Comparison of ENCODE assay signal across 8 mouse cellular contexts in the genomic region with DNA sequence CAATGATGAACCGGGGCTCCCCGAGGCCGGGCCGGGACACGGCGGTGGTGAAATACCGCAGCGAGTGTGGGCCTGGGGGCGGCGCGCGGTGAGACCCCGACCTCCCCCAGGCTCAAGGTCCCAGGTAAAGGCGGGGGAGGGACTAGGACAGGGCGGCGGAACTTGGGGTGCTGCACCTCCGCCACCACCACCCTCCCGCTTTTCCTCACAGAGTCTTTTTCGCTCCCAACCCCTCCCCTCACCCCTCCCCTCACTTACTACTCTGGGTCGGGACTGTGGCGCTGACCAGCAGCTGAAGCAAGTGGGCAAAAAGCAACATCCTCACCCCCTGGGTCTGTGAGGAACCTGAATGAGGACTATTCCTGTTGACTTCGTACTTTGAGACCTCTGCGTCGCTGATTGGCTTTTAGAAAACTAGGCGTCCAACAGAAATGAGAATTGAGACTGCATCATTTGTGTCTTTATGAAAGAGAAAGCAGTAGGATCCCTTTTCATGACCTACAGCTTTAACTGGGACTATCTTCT. TPM values are rescaled to one million over a fixed set of nuclear protein-coding genes. Genes with fewer than 3 reads are reported as not detected.
DNase-seq lines count a peak whose midpoint lies in the region; ATAC-seq and TF ChIP-seq lines count a peak whose summit lies in the region.
"Not testable (repeated sequence)": the region's sequence is repeated elsewhere in the genome, so short reads cannot be mapped to it uniquely, and the experiment has no call there.

A gene (minus strand): TSS at position 505 of the 525 bp plus-strand sequence.

- not testable (repeated sequence) for H3K27me3 ChIP-seq in cerebellum, adult 2 months (ENCODE audit: control insufficient read depth, insufficient read depth, low read length); hindbrain, embryonic 11.5 days (ENCODE audit: control insufficient read depth, insufficient read depth, low read length); lung, embryonic 15.5 days
- peaks cover 14% of the 10 kb centered on the region; the same call in 1 of the 2 replicates for H3K27me3 ChIP-seq in neural tube, embryonic 13.5 days

- not testable (repeated sequence) for TF ChIP-seq CTCF in cerebellum, adult 2 months (IDR thresholded peaks at IDR 0.05; ENCODE audit: borderline replicate concordance, insufficient read depth, low read depth, low read length)

- peak within 1 kb of the TSS; percentile 52 for H3K4me3 ChIP-seq in cerebellum, adult 2 months (replicated peaks; ENCODE audit: insufficient read depth, low read depth, low read length)
- peak within 1 kb of the TSS; percentile 36 for H3K4me3 ChIP-seq in hindbrain, embryonic 11.5 days (ENCODE audit: low read depth, low read length)
- H3K4me3 ChIP-seq in lung, embryonic 15.5 days: peak within 1 kb of the TSS; percentile 54
- peak within 1 kb of the TSS; percentile 45 for H3K4me3 ChIP-seq in neural tube, embryonic 13.5 days

- ATAC-seq in hindbrain, embryonic 11.5 days (ENCODE audit: low FRiP score): peak; percentile 45; the same call in 1 of the 2 replicates
- peak; percentile 29; the same call in 1 of the 2 replicates for ATAC-seq in lung, embryonic 15.5 days (ENCODE audit: borderline replicate concordance, extremely low read depth, low FRiP score, low TSS enrichment)
- ATAC-seq in neural tube, embryonic 13.5 days (ENCODE audit: low read depth): peak; percentile 28; the same call in 1 of the 2 replicates

- peak; percentile 49 for DNase-seq in ES-CJ7 (ENCODE audit: low read depth, low spot score)
- not testable (repeated sequence) for DNase-seq in cerebellum, adult 2 months
- peak in 1 of 2 experiments; percentile 60 for DNase-seq in frontal cortex, adult 2 months (ENCODE audit: extremely low spot score in 1 of 2, low spot score in 1 of 2)
- peak; percentile 49 for DNase-seq in hindbrain, embryonic 11.5 days (ENCODE audit: low spot score)
- peak; percentile 51 for DNase-seq in layer of hippocampus, adult 11-12 months (ENCODE audit: low spot score)
- peak; percentile 61 to 77 for DNase-seq in thymus, adult 18-20 months

- H3K9me3 ChIP-seq in hindbrain, embryonic 11.5 days (ENCODE audit: control insufficient read depth, low read length); lung, embryonic 15.5 days; neural tube, embryonic 13.5 days: not testable (repeated sequence)

- H3K4me2 ChIP-seq in hindbrain, embryonic 11.5 days (replicated peaks; ENCODE audit: low read depth, low read length): peak within 1 kb of the TSS; percentile 71
- peak within 1 kb of the TSS; percentile 94 for H3K4me2 ChIP-seq in lung, embryonic 15.5 days
- peak within 1 kb of the TSS; percentile 79 for H3K4me2 ChIP-seq in neural tube, embryonic 13.5 days

- peak within 1 kb of the TSS; percentile 34; the same call in 1 of the 2 replicates for H3K9ac ChIP-seq in hindbrain, embryonic 11.5 days (ENCODE audit: low read depth, low read length)
- H3K9ac ChIP-seq in lung, embryonic 15.5 days: peak within 1 kb of the TSS; percentile 34
- peak within 1 kb of the TSS; percentile 66 for H3K9ac ChIP-seq in neural tube, embryonic 13.5 days

- 1% methylated on average over 25 of the region's 25 CpGs for WGBS in cerebellum, adult 2 months
- WGBS in hindbrain, embryonic 11.5 days: 2% methylated on average over 23 of the region's 25 CpGs
- WGBS in lung, embryonic 15.5 days: under 1% methylated on average over 25 of the region's 25 CpGs
- 2% methylated on average over 25 of the region's 25 CpGs for WGBS in neural tube, embryonic 13.5 days

- not testable (repeated sequence) for H3K4me1 ChIP-seq in cerebellum, adult 2 months (ENCODE audit: control insufficient read depth, insufficient read depth, low read length); hindbrain, embryonic 11.5 days (replicated peaks; ENCODE audit: control insufficient read depth, insufficient read depth, low read length); lung, embryonic 15.5 days
- H3K4me1 ChIP-seq in neural tube, embryonic 13.5 days (replicated peaks): peaks cover 15% of the 10 kb centered on the region

- not testable (repeated sequence) for TF ChIP-seq POLR2A in cerebellum, adult 2 months (IDR thresholded peaks at IDR 0.05; ENCODE audit: borderline replicate concordance, insufficient read depth, low read length)

- H3K36me3 ChIP-seq in hindbrain, embryonic 11.5 days (ENCODE audit: control insufficient read depth, insufficient read depth, low read length); lung, embryonic 15.5 days; neural tube, embryonic 13.5 days: not testable (repeated sequence)

- H3K27ac ChIP-seq in cerebellum, adult 2 months (ENCODE audit: insufficient read depth, low read length); hindbrain, embryonic 11.5 days (ENCODE audit: low read depth, low read length); lung, embryonic 15.5 days; neural tube, embryonic 13.5 days (replicated peaks): not testable (repeated sequence)

RNA-seq across cellular contexts. Expression of the gene that starts here (rescaled TPM):
- polyA plus RNA-seq in cerebellum, adult 2 months (2012; rRNA removed): 13.0 and 17.3 TPM in 2 replicates
- polyA plus RNA-seq in frontal cortex, adult 2 months (2012; rRNA removed): 19.8 and 22.8 TPM in 2 replicates
- 3.0 and 4.0 TPM in 2 replicates for polyA plus RNA-seq in hindbrain, embryonic 11.5 days (2014; fragmentation: Nextera tagmentation; extraction: Ambion mirVana)
- 6.1 and 8.4 TPM in 2 replicates for polyA plus RNA-seq in lung, embryonic 15.5 days (2015; fragmentation: Nextera tagmentation; extraction: Ambion mirVana)
- polyA plus RNA-seq in neural tube, embryonic 13.5 days (2015; fragmentation: Nextera tagmentation; extraction: Ambion mirVana): 2.3 and 3.3 TPM in 2 replicates
